In the genomic region with DNA sequence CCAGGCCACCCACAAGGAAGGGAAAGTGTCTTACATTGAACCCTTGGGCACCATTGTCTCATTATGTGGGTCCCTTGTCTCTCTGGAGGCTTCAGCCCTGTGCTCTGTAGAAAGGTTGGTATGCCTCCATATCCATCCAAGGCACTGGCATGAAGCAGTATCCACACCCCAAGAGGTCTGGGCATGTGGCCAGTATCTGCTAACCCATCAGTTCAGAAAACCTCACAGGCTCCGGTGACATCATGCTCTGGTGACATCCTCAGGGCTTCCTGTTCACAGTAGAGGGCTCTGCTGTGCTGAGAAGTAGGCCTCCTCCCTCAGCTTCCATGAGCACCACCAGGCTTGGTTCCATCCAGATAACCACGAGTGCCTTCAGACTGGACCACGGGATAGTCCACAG, we compare ENCODE assay signal across 9 mouse cellular contexts.
DNase-seq lines count a peak whose midpoint lies in the region; ATAC-seq and TF ChIP-seq lines count a peak whose summit lies in the region.
"Had no signal": no experiment of that assay in that cellular context is flagged by ENCODE, and none has a peak within 500 bp of the region (broad histone marks: within the 10 kb centered on the region; RNA-seq: fewer than 3 reads in every experiment).

No protein-coding gene starts in this region.

- ATAC-seq in Patski = peak; percentile 25
- peak; percentile 88 for ATAC-seq in common myeloid progenitor, adult 5-6 weeks (replicated peaks; ENCODE audit: low read depth, poor library complexity, severe bottlenecking)

- no peak for TF ChIP-seq CTCF in Patski (IDR thresholded peaks at IDR 0.05)

- intact Hi-C loops in left cerebral cortex, postnatal 25 days (cut with DNase I) = no loop called here

- CTCF ChIA-PET in Patski (lab: Charles Lee) = no interaction called here

- no peaks in the 10 kb centered on the region for H3K27me3 ChIP-seq in Patski
- H3K27me3 ChIP-seq: embryonic facial prominence, embryonic 15.5 days had no signal

- in situ Hi-C loops in Patski (cut with MboI; ENCODE audit: low pct_unique_long_range_greater_than_20kb) = no loop called here

- peak; percentile 49 for DNase-seq in layer of hippocampus, adult 9-11 months
- no peak for DNase-seq in layer of hippocampus, adult 11-12 months (ENCODE audit: low spot score)
- peak; percentile 22 for DNase-seq in Patski (ENCODE audit: low read depth, low spot score)
- peak; percentile 66 to 71 for DNase-seq in adrenal gland, postnatal 36 days
- no peak for DNase-seq in ovary, postnatal 14 days (ENCODE audit: low spot score)
- no peak for DNase-seq in left cerebral cortex, postnatal 25 days (ENCODE audit: low spot score in 2 of 2)
- DNase-seq: kidney, adult 2 months had no signal

- POLR2A ChIA-PET in Patski (lab: Charles Lee) = no interaction called here

Comparison
In these comparisons a context has a peak if more than half of its experiments do, and no peak if none do; other contexts are left out.
1. DNase-seq: peak in layer of hippocampus, adult 9-11 months (single experiment), Patski (single experiment) and adrenal gland, postnatal 36 days (2 of 2); none in layer of hippocampus, adult 11-12 months (single experiment), ovary, postnatal 14 days (single experiment) and left cerebral cortex, postnatal 25 days (0 of 2).